Comparison of ENCODE assay signal across 10 mouse cellular contexts in the genomic region with DNA sequence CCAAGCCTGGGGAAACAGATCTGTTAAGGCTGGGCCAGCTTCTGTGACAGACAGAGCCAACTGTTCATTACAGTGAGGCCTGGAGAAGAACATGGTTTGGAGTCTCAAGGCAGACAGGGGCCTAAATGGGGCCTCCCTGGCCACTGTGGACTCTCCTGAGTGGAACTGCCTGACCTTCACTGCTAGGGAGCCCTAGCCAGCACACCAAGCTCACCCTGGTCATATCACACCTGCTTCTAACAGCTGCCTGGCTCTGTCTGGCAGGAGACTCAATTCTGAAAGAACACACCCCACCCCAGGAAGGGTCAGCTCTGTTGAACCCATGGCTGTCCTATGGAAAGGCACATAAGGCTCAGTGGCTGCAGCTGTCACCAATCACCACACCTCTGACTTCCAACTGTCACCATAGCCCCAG. TPM values are rescaled to one million over a fixed set of nuclear protein-coding genes. Genes with fewer than 3 reads are reported as not detected.
DNase-seq lines count a peak whose midpoint lies in the region; ATAC-seq and TF ChIP-seq lines count a peak whose summit lies in the region.
"Had no signal": no experiment of that assay in that cellular context is flagged by ENCODE, and none has a peak within 500 bp of the region (broad histone marks: within the 10 kb centered on the region; RNA-seq: fewer than 3 reads in every experiment).

No protein-coding gene starts in this region.

- peaks cover 77% of the 10 kb centered on the region for H3K36me3 ChIP-seq in forebrain, embryonic 10.5 days (replicated peaks)
- peaks cover 26% of the 10 kb centered on the region for H3K36me3 ChIP-seq in forebrain, embryonic 12.5 days (replicated peaks)
- H3K36me3 ChIP-seq in hindbrain, embryonic 13.5 days: peaks cover 14% of the 10 kb centered on the region
- no peaks in the 10 kb centered on the region for H3K36me3 ChIP-seq in hindbrain, postnatal 0 days (ENCODE audit: insufficient read depth, low read length)
- peaks cover 27% of the 10 kb centered on the region for H3K36me3 ChIP-seq in liver, embryonic 15.5 days (replicated peaks)

- H3K4me3 ChIP-seq in forebrain, embryonic 10.5 days: peak overlapping the region; percentile 9; the same call in 1 of the 2 replicates
- H3K4me3 ChIP-seq in forebrain, embryonic 12.5 days (replicated peaks): no peak overlapping the region
- H3K4me3 ChIP-seq in hindbrain, embryonic 13.5 days: no peak overlapping the region
- no peak overlapping the region for H3K4me3 ChIP-seq in hindbrain, postnatal 0 days (ENCODE audit: low read length)
- H3K4me3 ChIP-seq in liver, embryonic 15.5 days (replicated peaks): no peak overlapping the region
- H3K4me3 ChIP-seq: limb, embryonic 12.5 days had no signal

- H3K9ac ChIP-seq in forebrain, embryonic 12.5 days: no peak overlapping the region
- H3K9ac ChIP-seq in hindbrain, embryonic 13.5 days: 0 out of 2 replicates have a peak overlapping the region, but pooled peaks have one; percentile 8
- H3K9ac ChIP-seq in hindbrain, postnatal 0 days (replicated peaks; ENCODE audit: low read length): no peak overlapping the region
- H3K9ac ChIP-seq in liver, embryonic 15.5 days: 0 out of 2 replicates have a peak overlapping the region, but pooled peaks have one; percentile 39
- H3K9ac ChIP-seq: limb, embryonic 12.5 days had no signal

- DNase-seq in forebrain, embryonic 10.5 days (ENCODE audit: extremely low spot score, low spot score): no peak
- no peak for DNase-seq in hindbrain, postnatal 0 days (ENCODE audit: low spot score)
- DNase-seq in gastrocnemius, postnatal 25 days: peak; percentile 80
- no peak for DNase-seq in adrenal gland, postnatal 25 days
- DNase-seq in adrenal gland, postnatal 14 days: no peak
- DNase-seq: kidney, postnatal 10 days had no signal

- no peaks in the 10 kb centered on the region for H3K27me3 ChIP-seq in forebrain, embryonic 10.5 days (ENCODE audit: poor library complexity, severe bottlenecking)
- no peaks in the 10 kb centered on the region for H3K27me3 ChIP-seq in forebrain, embryonic 12.5 days
- H3K27me3 ChIP-seq in hindbrain, embryonic 13.5 days: no peaks in the 10 kb centered on the region
- no peaks in the 10 kb centered on the region for H3K27me3 ChIP-seq in hindbrain, postnatal 0 days (ENCODE audit: insufficient read depth, low read length)
- no peaks in the 10 kb centered on the region for H3K27me3 ChIP-seq in liver, embryonic 15.5 days
- H3K27me3 ChIP-seq: limb, embryonic 12.5 days had no signal

- H3K9me3 ChIP-seq in forebrain, embryonic 10.5 days: no peaks in the 10 kb centered on the region
- no peaks in the 10 kb centered on the region for H3K9me3 ChIP-seq in forebrain, embryonic 12.5 days
- no peaks in the 10 kb centered on the region for H3K9me3 ChIP-seq in hindbrain, embryonic 13.5 days
- no peaks in the 10 kb centered on the region for H3K9me3 ChIP-seq in hindbrain, postnatal 0 days (ENCODE audit: low read length)
- no peaks in the 10 kb centered on the region for H3K9me3 ChIP-seq in liver, embryonic 15.5 days (replicated peaks)
- H3K9me3 ChIP-seq: limb, embryonic 12.5 days had no signal

- H3K4me2 ChIP-seq in forebrain, embryonic 12.5 days: no peak overlapping the region
- no peak overlapping the region for H3K4me2 ChIP-seq in hindbrain, embryonic 13.5 days
- H3K4me2 ChIP-seq in hindbrain, postnatal 0 days (ENCODE audit: low read depth, low read length): no peak overlapping the region
- peak overlapping the region; percentile 50 for H3K4me2 ChIP-seq in liver, embryonic 15.5 days
- H3K4me2 ChIP-seq: limb, embryonic 12.5 days had no signal

- no peak for ATAC-seq in forebrain, embryonic 12.5 days (ENCODE audit: low FRiP score)
- ATAC-seq in hindbrain, embryonic 13.5 days (ENCODE audit: low FRiP score): no peak
- ATAC-seq in hindbrain, postnatal 0 days: no peak
- no peak for ATAC-seq in liver, embryonic 15.5 days (ENCODE audit: insufficient read depth)

- no peak for TF ChIP-seq CTCF in hindbrain, postnatal 0 days (IDR thresholded peaks at IDR 0.05; ENCODE audit: low read depth)

- no peak overlapping the region for H3K27ac ChIP-seq in forebrain, embryonic 10.5 days
- no peak overlapping the region for H3K27ac ChIP-seq in forebrain, embryonic 12.5 days
- no peak overlapping the region for H3K27ac ChIP-seq in hindbrain, embryonic 13.5 days
- no peak overlapping the region for H3K27ac ChIP-seq in hindbrain, postnatal 0 days
- peak overlapping the region; percentile 73 for H3K27ac ChIP-seq in liver, embryonic 15.5 days (replicated peaks)

- peaks cover 66% of the 10 kb centered on the region for H3K4me1 ChIP-seq in forebrain, embryonic 10.5 days
- peaks cover 64% of the 10 kb centered on the region for H3K4me1 ChIP-seq in forebrain, embryonic 12.5 days
- H3K4me1 ChIP-seq in hindbrain, embryonic 13.5 days (replicated peaks): peaks cover 76% of the 10 kb centered on the region
- H3K4me1 ChIP-seq in hindbrain, postnatal 0 days (ENCODE audit: insufficient read depth, low read length): peaks cover 23% of the 10 kb centered on the region
- H3K4me1 ChIP-seq in liver, embryonic 15.5 days (replicated peaks): peaks cover 78% of the 10 kb centered on the region

RNA-seq across cellular contexts. Expression of a gene that starts 29.1 kb away (rescaled TPM):
- 10.2 and 11.0 TPM in 2 replicates for polyA plus RNA-seq in forebrain, embryonic 10.5 days (2016; fragmentation: Nextera tagmentation; extraction: Ambion mirVana)
- 16.4 and 18.4 TPM in 2 replicates for polyA plus RNA-seq in forebrain, embryonic 12.5 days (2016; fragmentation: Nextera tagmentation; extraction: Ambion mirVana)
- polyA plus RNA-seq in hindbrain, embryonic 13.5 days (2015; fragmentation: Nextera tagmentation; extraction: Ambion mirVana): 35.5 and 35.8 TPM in 2 replicates
- 29.9 and 30.9 TPM in 2 replicates for total RNA-seq in hindbrain, postnatal 0 days (2014; rRNA removed)
- 34.1 and 39.7 TPM in 2 replicates for polyA plus RNA-seq in hindbrain, postnatal 0 days (2015; fragmentation: Nextera tagmentation; extraction: Ambion mirVana)
- 1 to 10 TPM in 1 of 2 experiments, under 1 TPM in 1; 0.74 to 1.3 TPM for total RNA-seq in gastrocnemius, postnatal 25 days (2021)
- polyA plus RNA-seq in liver, embryonic 15.5 days (2015; fragmentation: Nextera tagmentation; extraction: Ambion mirVana): 0.48 and 0.50 TPM in 2 replicates
- total RNA-seq in adrenal gland, postnatal 25 days (2021): 11.0 and 12.8 TPM in 2 replicates
- 5.0 and 7.9 TPM in 2 replicates for total RNA-seq in adrenal gland, postnatal 14 days (2021)

RNA-seq across cellular contexts. Expression of a gene that starts 36.3 kb away (rescaled TPM):
- 152 and 160 TPM in 2 replicates for polyA plus RNA-seq in forebrain, embryonic 10.5 days (2016; fragmentation: Nextera tagmentation; extraction: Ambion mirVana)
- 140 and 155 TPM in 2 replicates for polyA plus RNA-seq in forebrain, embryonic 12.5 days (2016; fragmentation: Nextera tagmentation; extraction: Ambion mirVana)
- polyA plus RNA-seq in hindbrain, embryonic 13.5 days (2015; fragmentation: Nextera tagmentation; extraction: Ambion mirVana): 130 and 133 TPM in 2 replicates
- 33.7 TPM in 2 replicates for total RNA-seq in hindbrain, postnatal 0 days (2014; rRNA removed)
- 84.0 and 95.5 TPM in 2 replicates for polyA plus RNA-seq in hindbrain, postnatal 0 days (2015; fragmentation: Nextera tagmentation; extraction: Ambion mirVana)
- 10 to 100 TPM; 20.5 to 25.1 TPM for total RNA-seq in gastrocnemius, postnatal 25 days (2021)
- 22.5 and 22.9 TPM in 2 replicates for polyA plus RNA-seq in liver, embryonic 15.5 days (2015; fragmentation: Nextera tagmentation; extraction: Ambion mirVana)
- 81.8 and 110 TPM in 2 replicates for total RNA-seq in adrenal gland, postnatal 25 days (2021)
- total RNA-seq in adrenal gland, postnatal 14 days (2021): 79.8 and 92.0 TPM in 2 replicates

RNA-seq across cellular contexts. Expression of a gene that starts 43.8 kb away (rescaled TPM):
- 88.6 and 89.0 TPM in 2 replicates for polyA plus RNA-seq in forebrain, embryonic 10.5 days (2016; fragmentation: Nextera tagmentation; extraction: Ambion mirVana)
- polyA plus RNA-seq in forebrain, embryonic 12.5 days (2016; fragmentation: Nextera tagmentation; extraction: Ambion mirVana): 65.3 and 68.3 TPM in 2 replicates
- polyA plus RNA-seq in hindbrain, embryonic 13.5 days (2015; fragmentation: Nextera tagmentation; extraction: Ambion mirVana): 40.7 and 42.3 TPM in 2 replicates
- 46.1 and 51.9 TPM in 2 replicates for total RNA-seq in hindbrain, postnatal 0 days (2014; rRNA removed)
- polyA plus RNA-seq in hindbrain, postnatal 0 days (2015; fragmentation: Nextera tagmentation; extraction: Ambion mirVana): 34.5 and 35.1 TPM in 2 replicates
- total RNA-seq in gastrocnemius, postnatal 25 days (2021): 10 to 100 TPM; 15.4 to 18.3 TPM
- polyA plus RNA-seq in liver, embryonic 15.5 days (2015; fragmentation: Nextera tagmentation; extraction: Ambion mirVana): 26.2 and 27.5 TPM in 2 replicates
- total RNA-seq in adrenal gland, postnatal 25 days (2021): 37.3 and 40.2 TPM in 2 replicates
- total RNA-seq in adrenal gland, postnatal 14 days (2021): 32.7 and 39.0 TPM in 2 replicates

RNA-seq across cellular contexts. Expression of a gene that starts 44.3 kb away (rescaled TPM):
- 11.5 and 11.8 TPM in 2 replicates for polyA plus RNA-seq in forebrain, embryonic 10.5 days (2016; fragmentation: Nextera tagmentation; extraction: Ambion mirVana)
- polyA plus RNA-seq in forebrain, embryonic 12.5 days (2016; fragmentation: Nextera tagmentation; extraction: Ambion mirVana): 15.0 and 17.2 TPM in 2 replicates
- polyA plus RNA-seq in hindbrain, embryonic 13.5 days (2015; fragmentation: Nextera tagmentation; extraction: Ambion mirVana): 13.4 and 15.1 TPM in 2 replicates
- total RNA-seq in hindbrain, postnatal 0 days (2014; rRNA removed): 38.4 and 44.9 TPM in 2 replicates
- polyA plus RNA-seq in hindbrain, postnatal 0 days (2015; fragmentation: Nextera tagmentation; extraction: Ambion mirVana): 8.2 TPM in 2 replicates
- total RNA-seq in gastrocnemius, postnatal 25 days (2021): 1 to 10 TPM; 2.4 to 4.4 TPM
- 4.7 and 5.8 TPM in 2 replicates for polyA plus RNA-seq in liver, embryonic 15.5 days (2015; fragmentation: Nextera tagmentation; extraction: Ambion mirVana)
- total RNA-seq in adrenal gland, postnatal 25 days (2021): 25.0 and 26.8 TPM in 2 replicates
- total RNA-seq in adrenal gland, postnatal 14 days (2021): 21.7 and 28.3 TPM in 2 replicates

Comparison
In these comparisons a context has a peak if more than half of its experiments do, and no peak if none do; other contexts are left out.
1. H3K9ac ChIP-seq: peak in hindbrain, embryonic 13.5 days (single experiment) and liver, embryonic 15.5 days (single experiment); none in forebrain, embryonic 12.5 days (single experiment) and hindbrain, postnatal 0 days (single experiment).